Mouse (Mus musculus): ENCODE data around the gene Bak1.

- no peak for TF ChIP-seq POLR2A (IDR thresholded peaks at IDR 0.05; ENCODE audit: control insufficient read depth, low read depth, low read length)
- TF ChIP-seq CTCF (IDR thresholded peaks at IDR 0.05; ENCODE audit: control insufficient read depth, insufficient read depth, insufficient replicate concordance, low read depth, low read length) = no peak
Measured at GRCm38 (mm10) chr17:26983382-26983781, 45.4 kb downstream of the Bak1 start.

All from testis, adult 2 months (tissue).